Mouse (Mus musculus): ENCODE measurements around the gene Srsf10.

Srsf10 gene

GRCm38 (mm10) chr4:135855080-135855479, 467 bp upstream of the Srsf10 start:
- DNase-seq (ENCODE audit: low read depth, low spot score): peak; percentile 60

GRCm38 (mm10) chr4:135856223-135857091, 910 bp downstream of the Srsf10 start:
- peak; percentile 65 for DNase-seq (ENCODE audit: low read depth, low spot score)

- no peak for DNase-seq (ENCODE audit: low read depth, low spot score)
Observed at GRCm38 (mm10) chr4:135857597-135858186, 2.1 kb downstream of the Srsf10 start.

GRCm38 (mm10) chr4:135868996-135869395, 13.4 kb downstream of the Srsf10 start:
- DNase-seq (ENCODE audit: low read depth, low spot score): no peak

GRCm38 (mm10) chr4:135870227-135871023, 14.9 kb downstream of the Srsf10 start:
- DNase-seq (ENCODE audit: low read depth, low spot score): no peak

GRCm38 (mm10) chr4:135872015-135872414, 16.5 kb downstream of the Srsf10 start:
- no peak for DNase-seq (ENCODE audit: low read depth, low spot score)

GRCm38 (mm10) chr4:135872589-135873391, 17.2 kb downstream of the Srsf10 start:
- DNase-seq (ENCODE audit: low read depth, low spot score): no peak

- peak; percentile 94 for DNase-seq (ENCODE audit: low read depth, low spot score)
Observed at GRCm38 (mm10) chr4:135873526-135874202, 18.1 kb downstream of the Srsf10 start, which contains the start of gene Pnrc2. Gene Pnrc2, minus strand, starts transcription at chr4:135873850.

- DNase-seq (ENCODE audit: low read depth, low spot score): no peak
Observed at GRCm38 (mm10) chr4:135874564-135875535, 19.3 kb downstream of the Srsf10 start.

GRCm38 (mm10) chr4:135875546-135875945, 20.0 kb downstream of the Srsf10 start:
- no peak for DNase-seq (ENCODE audit: low read depth, low spot score)

GRCm38 (mm10) chr4:135875991-135876582, 20.5 kb downstream of the Srsf10 start:
- no peak for DNase-seq (ENCODE audit: low read depth, low spot score)

- peak; percentile 74 for DNase-seq (ENCODE audit: low read depth, low spot score)
Observed at GRCm38 (mm10) chr4:135876583-135877020, 21.1 kb downstream of the Srsf10 start.

- DNase-seq (ENCODE audit: low read depth, low spot score): no peak
Observed at GRCm38 (mm10) chr4:135877742-135878141, 22.2 kb downstream of the Srsf10 start.

- no peak for DNase-seq (ENCODE audit: low read depth, low spot score)
Observed at GRCm38 (mm10) chr4:135879021-135879420, 23.5 kb downstream of the Srsf10 start.

GRCm38 (mm10) chr4:135880018-135880417, 24.5 kb downstream of the Srsf10 start:
- no peak for DNase-seq (ENCODE audit: low read depth, low spot score)

- DNase-seq (ENCODE audit: low read depth, low spot score): no peak
Observed at GRCm38 (mm10) chr4:135880576-135880975, 25.0 kb downstream of the Srsf10 start.

- DNase-seq (ENCODE audit: low read depth, low spot score): no peak
Observed at GRCm38 (mm10) chr4:135882023-135882422, 26.5 kb downstream of the Srsf10 start.

- DNase-seq (ENCODE audit: low read depth, low spot score): no peak
Observed at GRCm38 (mm10) chr4:135883401-135883851, 27.9 kb downstream of the Srsf10 start.

Data from forelimb bud, embryonic 11.5 days (tissue).